Mouse (Mus musculus) gastrocnemius, adult 18-20 months (tissue): ENCODE measurements around the gene Tbc1d12. TPM values are rescaled to one million over a fixed set of nuclear protein-coding genes. Genes with fewer than 3 reads are reported as not detected.

Experiments
- DNase-seq: peaks from one replicate; pipeline ENCODE4 v3.0.0; 2021; ENCODE audit warnings: low spot score
- total RNA-seq, 2 experiments: library from RNA; stranded (reverse); gene quantifications; 2 replicates each; pipeline ENCODE4 v1.2.3; 2021

Gene Tbc1d12
- total RNA-seq, 2 experiments from 2014 or later: 3.4 to 4.1 TPM

DNA sequence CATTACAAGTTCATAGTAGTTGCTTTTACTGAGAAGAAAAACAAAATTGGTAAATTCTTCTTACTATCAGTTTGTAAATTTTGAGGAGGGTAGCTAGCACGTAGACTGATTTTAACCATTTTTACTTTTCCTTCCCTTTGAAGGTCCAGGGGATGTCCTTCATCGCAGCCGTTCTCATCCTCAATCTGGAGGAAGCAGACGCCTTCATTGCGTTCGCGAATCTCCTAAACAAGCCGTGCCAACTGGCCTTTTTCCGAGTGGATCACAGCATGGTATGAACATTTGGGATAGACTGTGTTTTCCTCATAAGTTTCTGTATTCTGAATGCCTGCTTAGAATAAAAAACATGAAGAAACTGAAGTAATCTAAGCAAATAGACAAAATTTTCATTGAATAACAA is 77.4 kb downstream of the Tbc1d12 start:
- no peak for DNase-seq

DNA sequence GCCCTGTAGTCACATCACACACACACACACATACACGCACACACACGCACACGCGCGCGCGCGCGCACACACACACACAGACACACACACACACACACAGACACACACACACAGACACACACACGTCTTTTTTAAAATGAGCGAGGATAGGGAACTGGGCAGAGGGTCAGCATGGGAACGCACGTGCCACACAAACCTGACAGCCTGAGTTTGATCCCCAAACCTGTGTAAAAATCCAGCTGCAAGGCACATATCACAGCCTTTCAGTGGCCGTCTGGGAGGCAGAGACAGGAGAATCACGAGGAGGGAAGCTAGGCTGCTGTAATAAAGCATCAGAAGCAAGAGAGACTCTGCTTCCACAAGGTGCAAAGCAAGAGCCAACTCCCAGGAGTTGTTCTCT is 78.5 kb downstream of the Tbc1d12 start:
- no peak for DNase-seq

GRCm38 (mm10) chr19:38915677-38916076 is 79.3 kb downstream of the Tbc1d12 start:
- peak; percentile 64 for DNase-seq

- no peak for DNase-seq
Observed at GRCm38 (mm10) chr19:38928481-38929158, 92.2 kb downstream of the Tbc1d12 start.

- no peak for DNase-seq
Observed at GRCm38 (mm10) chr19:38929471-38930251, 93.3 kb downstream of the Tbc1d12 start.

DNA sequence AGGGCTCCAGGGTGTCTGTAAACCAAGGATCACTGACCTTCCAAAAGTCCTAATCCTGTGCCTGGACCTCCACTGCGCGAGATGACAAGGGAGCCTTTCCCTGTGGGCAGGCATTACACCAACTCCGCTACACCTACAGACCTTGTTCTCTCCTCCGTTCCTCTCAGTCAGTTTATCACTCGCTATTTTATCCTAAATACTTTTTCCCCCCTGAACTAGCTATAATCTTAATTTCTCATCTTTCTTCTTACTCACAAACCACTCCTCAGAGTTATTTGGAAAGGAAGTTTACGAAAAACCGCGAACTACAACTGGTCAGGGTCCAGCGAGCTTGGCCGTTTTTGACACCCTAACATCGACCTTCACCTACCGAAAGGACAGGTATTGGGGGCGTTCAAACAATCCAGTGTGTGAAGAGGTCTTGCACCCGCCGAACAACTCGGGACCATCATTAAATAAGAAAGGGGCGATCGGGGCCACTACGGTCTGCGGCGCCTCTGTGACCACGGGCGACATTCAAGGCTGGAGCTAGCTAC is 93.9 kb downstream of the Tbc1d12 start:
- DNase-seq: no peak

- DNase-seq: peak; percentile 80
Observed at GRCm38 (mm10) chr19:38930788-38931565, 94.6 kb downstream of the Tbc1d12 start, which contains the start of gene Hells. TSS of gene Hells (plus strand) at chr19:38930915.

DNA sequence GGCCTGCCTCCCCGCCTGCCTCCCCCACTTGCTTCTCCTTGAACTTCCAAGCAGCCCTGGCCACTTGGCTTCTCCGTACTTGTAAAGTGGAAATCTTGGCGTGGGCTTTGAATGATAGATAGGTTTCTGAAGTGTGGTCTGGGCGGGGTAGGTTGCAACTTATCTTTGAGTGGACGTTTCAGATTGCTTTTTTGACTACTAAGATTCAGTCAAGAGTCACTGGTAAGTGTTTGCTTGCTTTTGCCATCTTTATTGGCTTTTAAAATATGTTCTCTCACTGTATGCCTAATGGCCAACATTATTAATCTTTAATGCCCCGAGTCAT is 95.1 kb downstream of the Tbc1d12 start:
- no peak for DNase-seq

- DNase-seq: no peak
Observed at GRCm38 (mm10) chr19:38944590-38945307, 108.4 kb downstream of the Tbc1d12 start.

Other genes with a start within 250 kb of the Tbc1d12 start
- 1 to 10 TPM; 6.3 to 6.9 TPM for gene Noc3l, start 17.3 kb upstream of the Tbc1d12 start, total RNA-seq
- under 1 TPM; 0.28 to 0.87 TPM for gene Hells, start 94.3 kb downstream of the Tbc1d12 start, total RNA-seq
- not detected for gene Cyp2c55, start 170.4 kb downstream of the Tbc1d12 start, total RNA-seq
- not detected for gene Cyp2c65, start 224.4 kb downstream of the Tbc1d12 start, total RNA-seq